Mouse (Mus musculus) embryonic facial prominence, embryonic 15.5 days (tissue): ENCODE data around the gene Hes7. TPM values are rescaled to one million over a fixed set of nuclear protein-coding genes. Genes with fewer than 3 reads are reported as not detected.
"Not testable (repeated sequence)": the region's sequence is repeated elsewhere in the genome, so short reads cannot be mapped to it uniquely, and the experiment has no call there.

Experiments
- ATAC-seq: fragments of 200-750 bp; cut with Nextera tagmentation; 2 replicates; pipeline ENCODE4 v1.8.0; 2017; ENCODE audit warnings: low read depth, moderate TSS enrichment; ENCODE audit not compliant: insufficient number of reproducible peaks, low FRiP score, low TSS enrichment
- H3K27ac ChIP-seq: fragments of 300-500 bp; sonication (generic); replicated peaks from 2 replicates; pipeline ENCODE4 v1.5.1; 2015; ENCODE audit warnings: mild to moderate bottlenecking, inconsistent platforms
- H3K27me3 ChIP-seq: fragments of 300-500 bp; sonication (generic); 2 replicates; pipeline ENCODE4 v1.6.1; 2015; ENCODE audit warnings: inconsistent platforms
- H3K36me3 ChIP-seq: fragments of 300-500 bp; sonication (generic); 2 replicates; pipeline ENCODE4 v1.6.1; 2015; ENCODE audit warnings: mild to moderate bottlenecking, inconsistent platforms
- H3K4me1 ChIP-seq: fragments of 300-500 bp; sonication (generic); 2 replicates; pipeline ENCODE4 v1.6.1; 2015; ENCODE audit warnings: inconsistent platforms
- H3K4me2 ChIP-seq: fragments of 300-500 bp; sonication (generic); replicated peaks from 2 replicates; pipeline ENCODE4 v1.6.1; 2015; ENCODE audit warnings: mild to moderate bottlenecking, inconsistent platforms
- H3K4me3 ChIP-seq: fragments of 300-500 bp; sonication (generic); replicated peaks from 2 replicates; pipeline ENCODE4 v1.5.1; 2015; ENCODE audit warnings: mild to moderate bottlenecking, inconsistent platforms
- H3K9ac ChIP-seq: fragments of 300-500 bp; sonication (generic); 2 replicates; pipeline ENCODE4 v1.6.1; 2015; ENCODE audit warnings: inconsistent platforms
- H3K9me3 ChIP-seq: fragments of 300-500 bp; sonication (generic); replicated peaks from 2 replicates; pipeline ENCODE4 v1.6.1; 2016; ENCODE audit warnings: inconsistent platforms
- WGBS: fragments of 180-500 bp; shearing (Covaris S2); methylation state at CpG from one replicate; pipeline ENCODE4 v1.1.7; 2015; 5-methylcytosine and 5-hydroxymethylcytosine counted together
- polyA plus RNA-seq: library from polyadenylated mRNA; unstranded; fragments of >200 nt; fragmentation: Nextera tagmentation; extraction: Ambion mirVana; gene quantifications from 2 replicates; pipeline ENCODE4 v1.2.1, GENCODE M21; 2015

The Hes7 gene
- polyA plus RNA-seq, 1 experiment from 2014 or later = 0.64 TPM

GRCm38 (mm10) chr11:69088856-69089615 is 31.2 kb upstream of the Hes7 start:
- 0 out of 2 replicates have a peak, but pooled peaks have one; percentile 12 for ATAC-seq
- peak overlapping the region; percentile 96 for H3K4me3 ChIP-seq
- peak overlapping the region; percentile 100 for H3K9ac ChIP-seq
- H3K36me3 ChIP-seq = peaks cover 32% of the 10 kb centered on the region
- peak overlapping the region; percentile 86 for H3K4me2 ChIP-seq
- H3K27ac ChIP-seq = peak overlapping the region; percentile 93
- peaks cover 39% of the 10 kb centered on the region for H3K4me1 ChIP-seq
- WGBS = 10% methylated on average over 25 of the region's 25 CpGs
- H3K27me3 ChIP-seq = no peaks in the 10 kb centered on the region
- H3K9me3 ChIP-seq = no peaks in the 10 kb centered on the region

GRCm38 (mm10) chr11:69089616-69090290 is 30.5 kb upstream of the Hes7 start:
- Histone ChIP-seq H3K4me3 (peak overlapping the region; percentile 96), H3K4me2 (peak overlapping the region; percentile 86), H3K27ac (peak overlapping the region; percentile 93), H3K36me3 (peaks cover 32% of the 10 kb centered on the region), H3K27me3 (no peaks in the 10 kb centered on the region), H3K9ac (peak overlapping the region; percentile 100), H3K4me1 (peaks cover 44% of the 10 kb centered on the region), H3K9me3 (no peaks in the 10 kb centered on the region)
- 76% methylated on average over 12 of the region's 12 CpGs for WGBS
- ATAC-seq = no peak

- Histone ChIP-seq H3K27ac (no peak overlapping the region), H3K36me3 (peaks cover 32% of the 10 kb centered on the region), H3K9me3 (no peaks in the 10 kb centered on the region), H3K4me2 (peak overlapping the region; percentile 86; the same call in 1 of the 2 replicates), H3K9ac (no peak overlapping the region), H3K4me1 (peaks cover 44% of the 10 kb centered on the region), H3K4me3 (peak overlapping the region; percentile 96; the same call in 1 of the 2 replicates), H3K27me3 (no peaks in the 10 kb centered on the region)
- no peak for ATAC-seq
- WGBS = 66% methylated on average over 6 of the region's 6 CpGs
Measured at GRCm38 (mm10) chr11:69090367-69090766, 29.8 kb upstream of the Hes7 start.

- Histone ChIP-seq H3K9me3 (no peaks in the 10 kb centered on the region), H3K36me3 (peaks cover 32% of the 10 kb centered on the region), H3K27ac (peak overlapping the region; percentile 34; the same call in 1 of the 2 replicates), H3K4me3 (no peak overlapping the region), H3K4me1 (peaks cover 44% of the 10 kb centered on the region), H3K27me3 (no peaks in the 10 kb centered on the region), H3K9ac (no peak overlapping the region), H3K4me2 (no peak overlapping the region)
- ATAC-seq = no peak
- WGBS = 60% methylated on average over 7 of the region's 7 CpGs
Measured at GRCm38 (mm10) chr11:69091566-69092385, 28.4 kb upstream of the Hes7 start.

GRCm38 (mm10) chr11:69092386-69092751 is 27.8 kb upstream of the Hes7 start:
- ATAC-seq = no peak
- H3K27me3 ChIP-seq = no peaks in the 10 kb centered on the region
- H3K4me3 ChIP-seq = no peak overlapping the region
- WGBS = 3% methylated on average over 3 of the region's 3 CpGs
- peaks cover 39% of the 10 kb centered on the region for H3K4me1 ChIP-seq
- no peak overlapping the region for H3K9ac ChIP-seq
- no peaks in the 10 kb centered on the region for H3K9me3 ChIP-seq
- H3K4me2 ChIP-seq = no peak overlapping the region
- no peak overlapping the region for H3K27ac ChIP-seq
- H3K36me3 ChIP-seq = peaks cover 32% of the 10 kb centered on the region

- no peaks in the 10 kb centered on the region for H3K9me3 ChIP-seq
- H3K4me2 ChIP-seq = no peak overlapping the region
- no peak overlapping the region for H3K27ac ChIP-seq
- no peaks in the 10 kb centered on the region for H3K27me3 ChIP-seq
- no peak overlapping the region for H3K9ac ChIP-seq
- WGBS = 79% methylated on average over 4 of the region's 4 CpGs
- peaks cover 32% of the 10 kb centered on the region for H3K36me3 ChIP-seq
- H3K4me3 ChIP-seq = no peak overlapping the region
- peaks cover 40% of the 10 kb centered on the region for H3K4me1 ChIP-seq
- no peak for ATAC-seq
Measured at GRCm38 (mm10) chr11:69092871-69093270, 27.3 kb upstream of the Hes7 start.

- H3K4me2 ChIP-seq, ATAC-seq, H3K4me3 ChIP-seq, H3K9ac ChIP-seq, H3K27me3 ChIP-seq, H3K9me3 ChIP-seq: not testable (repeated sequence)
- 80% methylated on average over 7 of the region's 7 CpGs for WGBS
- peaks cover 46% of the 10 kb centered on the region for H3K4me1 ChIP-seq
- peaks cover 32% of the 10 kb centered on the region for H3K36me3 ChIP-seq
- peak overlapping the region; percentile 93 for H3K27ac ChIP-seq
Measured at GRCm38 (mm10) chr11:69093856-69094255, 26.3 kb upstream of the Hes7 start.

GRCm38 (mm10) chr11:69094697-69095429 is 25.3 kb upstream of the Hes7 start, which contains the start of gene Per1:
Per1 (plus strand) TSS chr11:69095217.
- Histone ChIP-seq H3K36me3 (peaks cover 28% of the 10 kb centered on the region), H3K4me2 (peak within 1 kb of the TSS; percentile 68), H3K27me3 (no peaks in the 10 kb centered on the region), H3K4me3 (peak within 1 kb of the TSS; percentile 60), H3K9ac (peak within 1 kb of the TSS; percentile 59), H3K27ac (peak within 1 kb of the TSS; percentile 97), H3K4me1 (peaks cover 45% of the 10 kb centered on the region), H3K9me3 (no peaks in the 10 kb centered on the region)
- under 1% methylated on average over 37 of the region's 37 CpGs for WGBS
- peak; percentile 92 for ATAC-seq

- no peak for ATAC-seq
- peak overlapping the region; percentile 97 for H3K27ac ChIP-seq
- H3K4me1 ChIP-seq = peaks cover 45% of the 10 kb centered on the region
- peak overlapping the region; percentile 59 for H3K9ac ChIP-seq
- peak overlapping the region; percentile 60 for H3K4me3 ChIP-seq
- under 1% methylated on average over 27 of the region's 27 CpGs for WGBS
- H3K27me3 ChIP-seq = no peaks in the 10 kb centered on the region
- H3K9me3 ChIP-seq = no peaks in the 10 kb centered on the region
- H3K4me2 ChIP-seq = peak overlapping the region; percentile 68
- peaks cover 23% of the 10 kb centered on the region for H3K36me3 ChIP-seq
Measured at GRCm38 (mm10) chr11:69095511-69096231, 24.5 kb upstream of the Hes7 start.

GRCm38 (mm10) chr11:69096360-69096986 is 23.7 kb upstream of the Hes7 start:
- 6% methylated on average over 9 of the region's 9 CpGs for WGBS
- no peaks in the 10 kb centered on the region for H3K27me3 ChIP-seq
- H3K9me3 ChIP-seq = no peaks in the 10 kb centered on the region
- peaks cover 24% of the 10 kb centered on the region for H3K36me3 ChIP-seq
- peak overlapping the region; percentile 97 for H3K27ac ChIP-seq
- H3K4me2 ChIP-seq = peak overlapping the region; percentile 68
- peak overlapping the region; percentile 59 for H3K9ac ChIP-seq
- ATAC-seq = no peak
- H3K4me1 ChIP-seq = peaks cover 42% of the 10 kb centered on the region
- H3K4me3 ChIP-seq = peak overlapping the region; percentile 60
